Comparison of ENCODE assay signal across 21 mouse cellular contexts in the genomic region with DNA sequence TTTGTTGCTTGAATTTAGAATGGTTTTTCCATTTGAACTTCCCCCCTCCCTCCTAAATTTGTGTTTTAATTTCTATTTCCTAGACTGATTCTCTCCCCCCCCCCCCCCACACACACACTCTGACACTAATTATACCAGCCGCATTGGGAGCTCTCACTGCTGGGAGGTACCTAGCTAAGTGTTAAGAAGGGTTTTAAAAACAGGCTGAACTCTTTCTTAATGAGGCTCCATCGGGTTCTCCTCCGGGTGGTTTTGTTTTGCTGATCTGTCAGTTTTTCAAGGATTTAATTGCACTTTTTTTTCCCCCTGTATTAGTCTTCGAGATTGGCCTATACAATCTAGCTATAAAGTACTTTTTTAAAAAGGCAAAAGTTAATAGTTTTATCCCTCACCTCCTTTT.
DNase-seq lines count a peak whose midpoint lies in the region; ATAC-seq and TF ChIP-seq lines count a peak whose summit lies in the region.
"Had no signal": no experiment of that assay in that cellular context is flagged by ENCODE, and none has a peak within 500 bp of the region (broad histone marks: within the 10 kb centered on the region; RNA-seq: fewer than 3 reads in every experiment).

No protein-coding gene starts in this region.

- ATAC-seq in forebrain, embryonic 14.5 days = no peak
- ATAC-seq in forebrain, embryonic 15.5 days (replicated peaks) = no peak
- no peak for ATAC-seq in midbrain, embryonic 14.5 days (ENCODE audit: low FRiP score, low TSS enrichment)
- no peak for ATAC-seq in liver, embryonic 12.5 days

- no peak for TF ChIP-seq POLR2A in thymus, adult 2 months (IDR thresholded peaks at IDR 0.05; ENCODE audit: control insufficient read depth, extremely low read depth, insufficient read depth, low read length, poor library complexity)

- peaks cover 4% of the 10 kb centered on the region; the same call in 1 of the 2 replicates for H3K27me3 ChIP-seq in forebrain, embryonic 14.5 days (replicated peaks; ENCODE audit: control insufficient read depth, insufficient read depth, low read length)
- H3K27me3 ChIP-seq in forebrain, embryonic 15.5 days = peaks cover 3% of the 10 kb centered on the region; the same call in 1 of the 2 replicates
- no peaks in the 10 kb centered on the region for H3K27me3 ChIP-seq in thymus, adult 2 months (ENCODE audit: control insufficient read depth, insufficient read depth, low read length)
- no peaks in the 10 kb centered on the region for H3K27me3 ChIP-seq in midbrain, embryonic 14.5 days (ENCODE audit: control insufficient read depth, insufficient read depth, low read length)
- H3K27me3 ChIP-seq in liver, embryonic 12.5 days (replicated peaks) = no peaks in the 10 kb centered on the region
- H3K27me3 ChIP-seq: CH12.LX; embryonic facial prominence, embryonic 12.5 days; limb, embryonic 12.5 days; liver, embryonic 13.5 days; stomach, embryonic 15.5 days had no signal

- H3K9me3 ChIP-seq in forebrain, embryonic 14.5 days (replicated peaks; ENCODE audit: control insufficient read depth, low read length) = no peaks in the 10 kb centered on the region
- H3K9me3 ChIP-seq in forebrain, embryonic 15.5 days = no peaks in the 10 kb centered on the region
- H3K9me3 ChIP-seq in midbrain, embryonic 14.5 days (ENCODE audit: control insufficient read depth, low read length) = no peaks in the 10 kb centered on the region
- no peaks in the 10 kb centered on the region for H3K9me3 ChIP-seq in liver, embryonic 12.5 days (replicated peaks)
- H3K9me3 ChIP-seq: embryonic facial prominence, embryonic 12.5 days; limb, embryonic 12.5 days; liver, embryonic 13.5 days; stomach, embryonic 15.5 days had no signal

- H3K4me2 ChIP-seq in forebrain, embryonic 14.5 days (ENCODE audit: low read length) = 0 out of 2 replicates have a peak overlapping the region, but pooled peaks have one; percentile 0
- H3K4me2 ChIP-seq in forebrain, embryonic 15.5 days (replicated peaks) = no peak overlapping the region
- H3K4me2 ChIP-seq in midbrain, embryonic 14.5 days (ENCODE audit: low read length) = no peak overlapping the region
- no peak overlapping the region for H3K4me2 ChIP-seq in liver, embryonic 12.5 days
- H3K4me2 ChIP-seq: embryonic facial prominence, embryonic 12.5 days; heart, embryonic 11.5 days; liver, embryonic 13.5 days; lung, embryonic 14.5 days; stomach, embryonic 15.5 days had no signal

- WGBS in forebrain, embryonic 14.5 days = 4% methylated on average over 4 of the region's 4 CpGs
- 7% methylated on average over 4 of the region's 4 CpGs for WGBS in forebrain, embryonic 15.5 days
- WGBS in thymus, adult 2 months = 93% methylated on average over 4 of the region's 4 CpGs
- WGBS in midbrain, embryonic 14.5 days = 18% methylated on average over 4 of the region's 4 CpGs
- WGBS in liver, embryonic 12.5 days (ENCODE audit: insufficient replicate concordance) = 60% methylated on average over 4 of the region's 4 CpGs

- no peaks in the 10 kb centered on the region for H3K36me3 ChIP-seq in forebrain, embryonic 14.5 days (ENCODE audit: control insufficient read depth, insufficient read depth, low read length)
- no peaks in the 10 kb centered on the region for H3K36me3 ChIP-seq in forebrain, embryonic 15.5 days
- H3K36me3 ChIP-seq in thymus, adult 2 months (ENCODE audit: control insufficient read depth, insufficient read depth, low read length) = no peaks in the 10 kb centered on the region
- peaks cover 5% of the 10 kb centered on the region; the same call in 1 of the 2 replicates for H3K36me3 ChIP-seq in midbrain, embryonic 14.5 days (ENCODE audit: control insufficient read depth, insufficient read depth, low read length)
- H3K36me3 ChIP-seq in liver, embryonic 12.5 days = no peaks in the 10 kb centered on the region
- H3K36me3 ChIP-seq: liver, embryonic 13.5 days; stomach, embryonic 15.5 days had no signal

- H3K9ac ChIP-seq in forebrain, embryonic 14.5 days (ENCODE audit: low read length) = no peak overlapping the region
- H3K9ac ChIP-seq in forebrain, embryonic 15.5 days (replicated peaks) = no peak overlapping the region
- H3K9ac ChIP-seq in midbrain, embryonic 14.5 days (replicated peaks; ENCODE audit: low read length) = no peak overlapping the region
- H3K9ac ChIP-seq in liver, embryonic 12.5 days = no peak overlapping the region
- H3K9ac ChIP-seq: embryonic facial prominence, embryonic 12.5 days; limb, embryonic 12.5 days; liver, embryonic 13.5 days; lung, embryonic 14.5 days; stomach, embryonic 15.5 days had no signal

- H3K27ac ChIP-seq in forebrain, embryonic 14.5 days (ENCODE audit: low read depth, low read length) = peak overlapping the region; percentile 46; the same call in 1 of the 2 replicates
- no peak overlapping the region for H3K27ac ChIP-seq in forebrain, embryonic 15.5 days (replicated peaks)
- peak overlapping the region; percentile 31; the same call in 1 of the 2 replicates for H3K27ac ChIP-seq in thymus, adult 2 months (ENCODE audit: control insufficient read depth, insufficient read depth, low read length)
- H3K27ac ChIP-seq in midbrain, embryonic 14.5 days (replicated peaks; ENCODE audit: low read depth, low read length) = peak overlapping the region; percentile 71; the same call in 1 of the 2 replicates
- H3K27ac ChIP-seq in liver, embryonic 12.5 days = no peak overlapping the region
- H3K27ac ChIP-seq: liver, embryonic 13.5 days; stomach, embryonic 15.5 days had no signal

- H3K4me1 ChIP-seq in forebrain, embryonic 14.5 days (ENCODE audit: control insufficient read depth, insufficient read depth, low read length) = peaks cover 24% of the 10 kb centered on the region
- peaks cover 43% of the 10 kb centered on the region for H3K4me1 ChIP-seq in forebrain, embryonic 15.5 days
- H3K4me1 ChIP-seq in thymus, adult 2 months (replicated peaks; ENCODE audit: control insufficient read depth, insufficient read depth, low read length) = peaks cover 54% of the 10 kb centered on the region
- H3K4me1 ChIP-seq in midbrain, embryonic 14.5 days (ENCODE audit: control insufficient read depth, insufficient read depth, low read length) = peaks cover 51% of the 10 kb centered on the region
- peaks cover 8% of the 10 kb centered on the region for H3K4me1 ChIP-seq in liver, embryonic 12.5 days

- no peak overlapping the region for H3K4me3 ChIP-seq in forebrain, embryonic 14.5 days (ENCODE audit: low read depth, low read length)
- no peak overlapping the region for H3K4me3 ChIP-seq in forebrain, embryonic 15.5 days
- H3K4me3 ChIP-seq in thymus, adult 2 months (ENCODE audit: control insufficient read depth, insufficient read depth, low read length) = no peak overlapping the region
- H3K4me3 ChIP-seq in midbrain, embryonic 14.5 days (replicated peaks; ENCODE audit: low read depth, low read length) = no peak overlapping the region
- H3K4me3 ChIP-seq in liver, embryonic 12.5 days = no peak overlapping the region
- H3K4me3 ChIP-seq: embryonic facial prominence, embryonic 12.5 days; limb, embryonic 12.5 days; liver, embryonic 13.5 days; stomach, embryonic 15.5 days had no signal

- TF ChIP-seq CTCF in thymus, adult 2 months (IDR thresholded peaks at IDR 0.05; ENCODE audit: borderline replicate concordance, control insufficient read depth, extremely low read depth, insufficient read depth, low read length, poor library complexity) = no peak

- no peak for DNase-seq in forebrain, embryonic 14.5 days (ENCODE audit: low spot score)
- no peak for DNase-seq in thymus, adult 2 months
- DNase-seq in thymus, postnatal 14 days = no peak
- no peak for DNase-seq in midbrain, embryonic 14.5 days
- DNase-seq in spleen, postnatal 10 days (ENCODE audit: low spot score in 2 of 2) = no peak
- no peak for DNase-seq in lung, postnatal 14 days
- DNase-seq: cerebellum, adult 9-10 months; heart, postnatal 10 days; kidney, adult 9 months; kidney, postnatal 36 days; liver, embryonic 13.5 days; lung, embryonic 14.5 days; lung, postnatal 4 days; thymus, adult 18-20 months had no signal

Comparison
In these comparisons a context has a peak if more than half of its experiments do, and no peak if none do; other contexts are left out.
1. H3K27ac ChIP-seq: peak in forebrain, embryonic 14.5 days (single experiment), thymus, adult 2 months (single experiment) and midbrain, embryonic 14.5 days (single experiment); none in forebrain, embryonic 15.5 days (single experiment) and liver, embryonic 12.5 days (single experiment).